Mouse (Mus musculus) erythroid progenitor cell, adult 5-6 weeks (primary cell): ENCODE results near the gene Sidt2. TPM values are rescaled to one million over a fixed set of nuclear protein-coding genes. Genes with fewer than 3 reads are reported as not detected.
A peak's percentile ranks its signal among the peaks of the same experiment; 100 is the strongest.

ENCODE experiments used
- ATAC-seq: replicated peaks from 2 replicates; pipeline ENCODE4 v1.8.0; 2016; ENCODE audit warnings: moderate number of reproducible peaks, mild to moderate bottlenecking, moderate TSS enrichment, inconsistent platforms; ENCODE audit not compliant: poor library complexity, low FRiP score, severe bottlenecking
- total RNA-seq, 2 experiments: library from RNA; stranded (forward) in 1 of 2; stranded (reverse) in 1 of 2; fragments of 150-400 nt in 1 of 2; fragments of 186-747, 209-891 nt in 1 of 2; gene quantifications; 2 replicates each; pipeline versions ENCODE4 v1.2.3 to v1.2.4; 2015 to 2017; ENCODE audit warnings: low replicate concordance in 2 of 2

The Sidt2 gene
- total RNA-seq (2015; ENCODE audit: low replicate concordance) (16.3 and 20.5 TPM in 2 replicates), total RNA-seq (2017; ENCODE audit: low replicate concordance) (17.2 and 22.2 TPM in 2 replicates)

GRCm38 (mm10) chr9:45955107-45955963 is at the start of gene Sidt2:
Sidt2 (minus strand) TSS chr9:45955258.
- peak; percentile 92 for ATAC-seq

DNA sequence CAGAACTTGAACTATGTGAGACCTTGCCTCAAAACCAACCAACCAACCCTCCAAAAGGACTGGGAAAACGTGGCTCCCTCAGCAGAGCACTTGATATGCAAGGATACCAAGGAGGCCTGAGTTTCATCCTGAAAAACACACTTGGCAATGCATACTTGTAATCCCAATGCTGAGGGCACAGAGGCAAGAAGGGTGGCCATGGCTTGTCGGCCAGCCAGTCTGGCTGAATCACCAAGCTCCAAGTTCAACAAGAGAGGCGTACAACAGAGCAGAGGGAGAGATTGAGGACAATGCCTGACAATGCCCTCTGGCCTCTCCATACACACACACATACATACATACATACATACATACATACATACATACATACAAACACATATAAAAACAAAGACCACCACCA is 49.5 kb upstream of the Sidt2 start:
- no peak for ATAC-seq

GRCm38 (mm10) chr9:46003729-46004128 is 48.7 kb upstream of the Sidt2 start:
- no peak for ATAC-seq

GRCm38 (mm10) chr9:45999009-45999408 is 44.0 kb upstream of the Sidt2 start:
- ATAC-seq: no peak

DNA sequence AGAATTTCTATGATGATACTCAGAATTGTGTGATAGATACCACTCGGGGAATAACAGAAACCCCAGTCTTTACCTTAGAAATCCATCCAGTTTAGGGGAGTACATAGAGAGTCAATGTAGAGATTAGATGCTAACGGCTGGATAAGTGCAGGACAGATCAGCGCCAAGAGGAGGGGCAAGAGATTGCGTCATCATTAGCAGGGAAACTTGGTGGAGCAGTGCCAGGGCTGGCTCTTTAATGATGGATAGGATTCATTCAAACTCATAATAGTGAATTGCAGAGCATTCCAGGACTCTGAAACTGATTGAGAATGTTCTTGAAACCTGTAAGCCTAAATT is 30.1 kb upstream of the Sidt2 start:
- ATAC-seq: peak; percentile 37

GRCm38 (mm10) chr9:45984409-45985228 is 29.6 kb upstream of the Sidt2 start:
- peak; percentile 88 for ATAC-seq

DNA sequence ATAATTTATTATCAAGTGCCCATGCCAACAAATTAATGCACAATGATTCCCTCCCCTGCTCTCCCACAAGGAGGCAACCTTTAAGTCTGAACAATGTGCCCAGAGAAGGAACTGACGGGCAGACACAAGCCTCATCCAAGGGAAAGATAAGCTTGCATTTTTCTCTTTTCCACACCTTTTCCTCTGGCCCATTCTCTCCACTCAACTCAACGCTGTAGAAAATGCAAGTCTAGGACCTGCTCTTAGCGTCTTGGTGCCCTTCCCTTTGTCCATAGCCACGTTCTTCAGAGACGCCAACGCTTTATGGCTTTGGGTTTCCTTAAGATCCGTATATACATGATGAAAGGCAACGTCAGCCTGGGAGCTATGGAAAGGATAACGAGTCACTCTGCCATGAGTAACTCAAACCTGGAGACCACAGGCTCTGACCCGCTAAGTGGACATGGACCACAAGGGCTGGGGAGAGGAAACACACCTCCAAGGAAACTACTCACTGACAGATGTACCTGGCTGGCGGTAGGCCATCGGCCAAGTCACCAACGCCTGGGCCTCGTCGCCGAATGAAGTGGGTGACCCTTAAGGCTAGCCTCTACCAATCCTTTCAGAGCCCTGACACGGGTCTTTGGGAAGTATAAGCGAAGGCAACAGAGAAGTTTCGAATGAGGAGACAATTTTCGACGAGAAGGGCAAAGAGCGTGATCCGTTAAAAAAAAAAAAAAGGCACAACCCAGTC is 28.8 kb upstream of the Sidt2 start:
- peak; percentile 47 for ATAC-seq

GRCm38 (mm10) chr9:45981331-45981730 is 26.3 kb upstream of the Sidt2 start:
- no peak for ATAC-seq

DNA sequence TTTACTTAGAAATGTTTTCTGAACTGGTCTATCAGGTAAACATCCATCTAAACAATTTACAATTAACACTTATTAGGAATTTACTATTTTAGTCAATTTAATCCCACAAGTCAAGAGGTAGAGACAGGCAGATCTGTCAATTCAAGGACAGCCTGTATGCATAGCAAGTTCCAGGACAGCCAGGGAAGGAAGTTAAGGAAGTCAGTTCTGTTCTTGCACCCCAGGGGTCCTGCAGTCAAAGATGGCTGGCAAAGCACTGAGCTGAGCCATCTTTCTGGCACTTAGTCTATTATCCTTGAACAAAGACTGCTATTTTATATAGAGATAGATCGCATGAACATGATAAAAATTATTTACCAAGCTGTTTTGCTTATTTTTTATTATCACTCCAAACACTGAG is 25.6 kb upstream of the Sidt2 start:
- no peak for ATAC-seq

DNA sequence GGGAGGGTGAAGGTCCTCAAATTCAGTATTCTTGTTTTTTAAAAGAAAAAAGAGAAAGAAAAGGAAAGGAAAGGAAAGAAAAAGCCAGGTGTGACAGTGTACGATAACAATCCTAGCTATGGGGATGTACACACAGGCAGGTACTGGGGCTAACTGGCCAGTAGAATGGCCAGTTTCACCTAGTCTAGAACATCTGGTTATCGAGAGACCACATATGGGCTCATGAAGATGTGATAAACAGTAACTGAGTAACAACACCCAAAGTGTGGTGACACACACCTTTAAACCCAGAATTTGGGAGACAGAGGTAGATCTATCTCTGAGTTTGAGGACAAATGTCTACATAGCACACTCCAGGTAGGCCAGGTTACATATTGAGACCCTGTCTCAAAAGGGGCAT is 24.7 kb upstream of the Sidt2 start:
- peak; percentile 45 for ATAC-seq

DNA sequence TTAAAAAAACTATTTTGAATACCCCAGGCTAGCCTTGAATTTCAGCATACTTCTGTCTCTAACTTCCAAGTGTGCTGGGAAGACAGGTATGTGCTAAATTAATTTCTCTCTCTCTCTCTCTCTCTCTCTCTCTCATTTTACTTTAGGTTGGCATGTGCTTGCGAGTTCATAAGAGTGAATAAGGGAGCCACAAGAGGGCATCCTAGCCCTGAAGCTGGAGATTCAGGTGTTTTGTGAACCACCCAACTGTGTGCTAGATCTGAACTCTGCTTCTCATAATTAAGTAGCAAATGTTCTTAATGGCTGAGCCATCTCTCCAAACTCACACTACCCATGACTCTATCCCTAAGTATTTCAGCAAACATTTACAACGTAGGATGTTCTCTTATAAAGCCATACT is 21.8 kb upstream of the Sidt2 start:
- no peak for ATAC-seq

DNA sequence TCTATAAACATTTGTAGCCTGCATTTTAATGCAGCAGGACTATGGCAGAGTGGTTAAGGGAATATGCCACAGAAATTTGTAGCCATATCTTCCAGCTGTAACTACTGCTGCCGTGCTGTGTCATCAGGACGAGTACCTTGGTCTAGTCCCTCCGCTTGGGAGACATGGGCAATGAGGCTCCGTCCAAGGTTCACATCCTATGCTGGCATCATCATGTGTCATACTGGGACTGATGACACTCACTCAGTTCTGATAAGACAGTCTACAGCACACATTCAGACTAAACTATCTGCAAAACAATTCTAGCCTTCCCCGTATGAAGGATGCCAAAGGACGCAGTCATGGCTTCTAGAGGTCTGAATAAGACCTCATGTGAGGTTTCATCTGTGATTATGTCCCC is 8.5 kb upstream of the Sidt2 start:
- ATAC-seq: no peak

DNA sequence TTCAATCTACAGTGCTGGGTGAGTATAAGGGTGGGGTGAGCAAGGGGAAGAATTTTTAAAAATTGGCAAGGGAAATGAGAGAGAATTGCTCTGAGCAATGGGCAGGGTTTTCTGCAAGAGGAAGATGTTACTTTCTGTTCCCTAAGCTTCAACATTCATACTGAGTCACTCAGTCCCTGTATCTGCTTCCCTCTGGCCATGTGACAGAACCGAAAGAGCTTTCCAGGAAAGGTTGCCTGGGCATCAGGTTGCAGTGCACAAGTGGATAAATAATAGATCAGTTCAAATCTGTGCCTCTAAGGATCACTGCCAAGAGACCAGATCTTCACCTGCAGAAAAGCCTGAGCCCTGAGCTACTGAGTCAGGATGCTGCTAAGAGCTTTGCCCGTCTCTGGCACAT is 6.8 kb upstream of the Sidt2 start:
- no peak for ATAC-seq

DNA sequence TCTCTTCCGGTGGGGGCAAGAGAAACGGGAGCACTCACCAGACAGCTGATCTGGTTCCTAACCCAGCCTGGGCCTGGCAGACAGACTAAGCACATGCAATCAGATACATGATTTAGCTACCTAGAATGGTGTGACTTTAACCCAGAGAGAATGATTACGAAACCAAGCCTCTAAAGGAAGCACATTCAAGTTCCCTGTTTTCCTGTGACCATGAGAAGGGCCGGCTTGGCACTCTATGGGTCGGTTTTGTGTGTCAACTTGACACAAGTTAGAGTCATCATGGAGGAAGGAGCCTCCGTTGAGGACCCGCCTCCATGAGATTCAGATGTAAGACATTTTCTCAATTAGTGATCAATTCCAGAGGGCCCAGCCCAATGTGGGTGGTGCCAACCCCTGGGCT is 4.6 kb upstream of the Sidt2 start:
- ATAC-seq: no peak

DNA sequence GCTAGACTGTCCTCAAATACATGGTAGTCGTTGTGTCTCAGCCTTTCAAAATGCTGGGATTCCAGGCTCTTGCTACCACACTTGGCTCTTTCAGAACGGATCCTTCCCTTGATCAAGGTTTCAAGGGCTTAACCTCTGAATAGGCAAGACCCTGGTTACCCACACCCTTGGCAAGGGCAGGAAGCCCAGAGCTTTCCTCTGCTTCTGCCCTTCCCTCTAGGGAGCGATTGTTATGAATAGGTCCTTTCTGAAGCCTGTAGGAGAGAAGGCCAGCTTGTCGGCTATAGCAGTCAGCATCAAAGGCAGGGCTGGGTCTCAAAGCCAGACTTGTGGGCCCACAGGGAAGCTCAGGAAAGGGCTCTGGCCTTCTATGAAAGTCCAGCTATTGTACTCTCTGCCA is 3.8 kb upstream of the Sidt2 start:
- ATAC-seq: no peak

DNA sequence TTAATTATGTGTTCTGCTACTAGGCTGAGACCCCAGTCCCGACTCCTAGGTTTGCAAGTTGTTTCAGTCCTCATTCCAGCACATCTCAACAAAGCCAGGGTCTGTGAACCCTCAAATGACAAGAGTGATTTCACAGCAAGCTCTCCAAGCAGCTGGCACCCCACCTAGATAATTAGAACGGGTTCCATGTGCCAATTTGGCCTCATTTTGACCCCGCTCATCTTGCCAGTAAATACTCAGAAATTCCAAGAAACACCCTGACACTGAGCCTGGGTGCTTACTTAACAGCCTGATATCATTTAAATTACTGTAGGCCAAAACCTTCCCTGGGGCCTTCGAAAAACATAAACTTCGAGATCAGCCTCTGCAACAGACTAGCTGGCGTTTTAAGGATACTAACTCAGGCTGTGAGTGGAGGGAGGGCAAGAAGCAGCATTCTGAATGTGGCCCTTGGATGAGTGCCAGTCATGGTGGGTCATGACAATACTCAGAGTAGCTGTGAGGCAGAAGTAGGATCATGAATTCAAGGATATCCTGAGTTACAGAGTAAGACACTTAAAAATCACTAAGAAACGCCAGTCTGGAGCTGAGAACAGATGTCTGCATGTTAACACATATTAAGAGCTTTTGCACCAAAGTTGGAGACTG is 3.1 kb upstream of the Sidt2 start:
- ATAC-seq: no peak

GRCm38 (mm10) chr9:45954294-45955106 is 558 bp downstream of the Sidt2 start:
- ATAC-seq: peak; percentile 18; the same call in 1 of the 2 replicates

- no peak; the same call in 1 of the 2 replicates for ATAC-seq
Observed at GRCm38 (mm10) chr9:45953511-45954293, 1.4 kb downstream of the Sidt2 start.
